Mouse (Mus musculus): ENCODE measurements around the gene B230219D22Rik.

DNA sequence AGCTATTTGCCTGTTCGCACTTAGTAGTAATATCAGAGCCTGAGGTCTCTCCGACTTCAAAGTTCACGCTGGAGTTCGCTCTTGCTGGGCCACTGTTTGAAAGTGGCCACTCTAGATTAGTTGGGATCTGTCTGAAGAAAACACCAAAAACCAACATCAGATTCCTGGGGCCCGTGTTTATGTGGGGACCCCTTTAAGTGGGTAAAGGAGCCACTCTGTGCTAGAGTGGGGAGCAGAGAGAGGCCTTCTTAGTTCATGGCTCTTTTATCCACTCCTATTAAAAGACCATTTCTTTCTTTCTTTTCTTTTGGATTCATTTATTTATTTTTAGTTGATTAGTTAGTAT, 22.2 kb downstream of the B230219D22Rik start:
- TF ChIP-seq CTCF (conservative IDR thresholded peaks at IDR 0.05; ENCODE audit: low read length) (no peak), NANOG (IDR thresholded peaks at IDR 0.05; ENCODE audit: borderline replicate concordance, low read length) (no peak)

Data from E14TG2a.4 (cell line).